Mouse (Mus musculus) liver, embryonic 13.5 days (tissue): ENCODE measurements around the gene Gm13695. TPM values are rescaled to one million over a fixed set of nuclear protein-coding genes. Genes with fewer than 3 reads are reported as not detected.
"Not testable (repeated sequence)": the region's sequence is repeated elsewhere in the genome, so short reads cannot be mapped to it uniquely, and the experiment has no call there.

Experiments
- ATAC-seq: fragments of 200-750 bp; cut with Nextera tagmentation; 2 replicates; pipeline ENCODE4 v1.8.0; 2017; ENCODE audit warnings: low read depth, mild to moderate bottlenecking, moderate number of reproducible peaks, moderate library complexity
- DNase-seq: peaks from one replicate; pipeline ENCODE4 v3.0.0; 2022
- H3K27ac ChIP-seq: fragments of 300-500 bp; sonication (generic); 2 replicates; pipeline ENCODE4 v1.5.1; 2015; ENCODE audit warnings: moderate library complexity, mild to moderate bottlenecking, inconsistent platforms
- H3K27me3 ChIP-seq: fragments of 300-500 bp; sonication (generic); 2 replicates; pipeline ENCODE4 v1.6.1; 2015; ENCODE audit warnings: mild to moderate bottlenecking, inconsistent platforms
- H3K36me3 ChIP-seq: fragments of 300-500 bp; sonication (generic); 2 replicates; pipeline ENCODE4 v1.6.1; 2015; ENCODE audit warnings: mild to moderate bottlenecking, inconsistent platforms
- H3K4me1 ChIP-seq: fragments of 300-500 bp; sonication (generic); replicated peaks from 2 replicates; pipeline ENCODE4 v1.6.1; 2015; ENCODE audit warnings: inconsistent platforms
- H3K4me2 ChIP-seq: fragments of 300-500 bp; sonication (generic); 2 replicates; pipeline ENCODE4 v1.6.1; 2015; ENCODE audit warnings: inconsistent platforms, mild to moderate bottlenecking, moderate library complexity
- H3K4me3 ChIP-seq: fragments of 300-500 bp; sonication (generic); replicated peaks from 2 replicates; pipeline ENCODE4 v1.5.1; 2015; ENCODE audit warnings: mild to moderate bottlenecking, inconsistent platforms
- H3K9ac ChIP-seq: fragments of 300-500 bp; sonication (generic); 2 replicates; pipeline ENCODE4 v1.6.1; 2015; ENCODE audit warnings: mild to moderate bottlenecking, inconsistent platforms
- H3K9me3 ChIP-seq: fragments of 300-500 bp; sonication (generic); replicated peaks from 2 replicates; pipeline ENCODE4 v1.6.1; 2016; ENCODE audit warnings: inconsistent platforms
- WGBS: fragments of 180-500 bp; shearing (Covaris S2); methylation state at CpG from one replicate; pipeline ENCODE4 v1.1.7; 2015; ENCODE audit not compliant: insufficient replicate concordance; 5-methylcytosine and 5-hydroxymethylcytosine counted together
- polyA plus RNA-seq: library from polyadenylated mRNA; unstranded; fragments of >200 nt; fragmentation: Nextera tagmentation; extraction: Ambion mirVana; gene quantifications from 2 replicates; pipeline ENCODE4 v1.2.1, GENCODE M21; 2015

Gene Gm13695
- polyA plus RNA-seq, 1 experiment from 2014 or later, result not detected

GRCm38 (mm10) chr2:83993639-83994255 is 26.6 kb downstream of the Gm13695 start:
- H3K9me3 ChIP-seq, H3K27me3 ChIP-seq, H3K4me1 ChIP-seq, H3K36me3 ChIP-seq, H3K9ac ChIP-seq, ATAC-seq, DNase-seq, H3K4me3 ChIP-seq, H3K27ac ChIP-seq: not testable (repeated sequence)
- H3K4me2 ChIP-seq, result peak overlapping the region; percentile 5; the same call in 1 of the 2 replicates
- WGBS, result 10% methylated on average over 8 of the region's 9 CpGs

- not testable (repeated sequence) for H3K9ac ChIP-seq, DNase-seq, H3K9me3 ChIP-seq, H3K4me2 ChIP-seq, H3K36me3 ChIP-seq, H3K4me3 ChIP-seq, H3K27ac ChIP-seq, H3K27me3 ChIP-seq, ATAC-seq, H3K4me1 ChIP-seq
- WGBS, result 60% methylated on average over 2 of the region's 3 CpGs
These were observed 27.4 kb downstream of the Gm13695 start for GRCm38 (mm10) chr2:83994526-83994925.

GRCm38 (mm10) chr2:84008913-84009312 is 41.8 kb downstream of the Gm13695 start:
- no peak for ATAC-seq
- 57% methylated on average over 1 of the region's 1 CpGs for WGBS
- H3K27ac ChIP-seq, result no peak overlapping the region

GRCm38 (mm10) chr2:84009818-84010217 is 42.7 kb downstream of the Gm13695 start:
- Histone ChIP-seq H3K36me3 (no peaks in the 10 kb centered on the region), H3K27ac (no peak overlapping the region), H3K4me1 (peaks cover 12% of the 10 kb centered on the region), H3K4me3 (no peak overlapping the region), H3K4me2 (no peak overlapping the region), H3K9ac (no peak overlapping the region), H3K9me3 (no peaks in the 10 kb centered on the region), H3K27me3 (no peaks in the 10 kb centered on the region)
- 10% methylated on average over 3 of the region's 3 CpGs for WGBS
- no peak for DNase-seq
- ATAC-seq, result 0 out of 2 replicates have a peak, but pooled peaks have one; percentile 57

More at GRCm38 (mm10) chr2:84008913-84009312, 41.8 kb downstream of the Gm13695 start:
- Histone ChIP-seq H3K36me3 (no peaks in the 10 kb centered on the region), H3K27me3 (no peaks in the 10 kb centered on the region), H3K9ac (no peak overlapping the region), H3K4me2 (no peak overlapping the region), H3K4me3 (no peak overlapping the region), H3K9me3 (no peaks in the 10 kb centered on the region), H3K4me1 (peaks cover 12% of the 10 kb centered on the region)
- no peak for DNase-seq

GRCm38 (mm10) chr2:84014572-84014971 is 47.5 kb downstream of the Gm13695 start:
- Histone ChIP-seq H3K4me3 (no peak overlapping the region), H3K9ac (no peak overlapping the region), H3K27me3 (no peaks in the 10 kb centered on the region), H3K36me3 (no peaks in the 10 kb centered on the region), H3K9me3 (no peaks in the 10 kb centered on the region), H3K4me2 (no peak overlapping the region), H3K4me1 (peaks cover 24% of the 10 kb centered on the region), H3K27ac (no peak overlapping the region)
- ATAC-seq, result no peak
- WGBS, result 60% methylated on average over 6 of the region's 6 CpGs
- no peak for DNase-seq

- not testable (repeated sequence) for H3K9ac ChIP-seq, H3K4me2 ChIP-seq, H3K27me3 ChIP-seq, H3K36me3 ChIP-seq, H3K4me3 ChIP-seq, H3K9me3 ChIP-seq, H3K27ac ChIP-seq, ATAC-seq, DNase-seq
- 63% methylated on average over 5 of the region's 5 CpGs for WGBS
- H3K4me1 ChIP-seq, result peaks cover 20% of the 10 kb centered on the region
These were observed 49.2 kb downstream of the Gm13695 start for GRCm38 (mm10) chr2:84016291-84016690.

- Histone ChIP-seq H3K4me1 (peaks cover 23% of the 10 kb centered on the region), H3K27ac (no peak overlapping the region), H3K9me3 (no peaks in the 10 kb centered on the region), H3K4me2 (no peak overlapping the region), H3K9ac (no peak overlapping the region), H3K4me3 (no peak overlapping the region), H3K36me3 (no peaks in the 10 kb centered on the region), H3K27me3 (no peaks in the 10 kb centered on the region)
- 41% methylated on average over 3 of the region's 3 CpGs for WGBS
- ATAC-seq, result no peak; the same call in 1 of the 2 replicates
- DNase-seq, result no peak
These were observed 51.2 kb downstream of the Gm13695 start for GRCm38 (mm10) chr2:84018330-84018729.

Other genes with a start within 250 kb of the Gm13695 start
- gene Itgav, start 242.9 kb upstream of the Gm13695 start, polyA plus RNA-seq, result 13.9 and 18.1 TPM in 2 replicates
- gene Fam171b, start 154.7 kb upstream of the Gm13695 start, polyA plus RNA-seq, result 0.32 and 0.59 TPM in 2 replicates
- not detected in 2 replicates for gene Zswim2, start 26.1 kb upstream of the Gm13695 start, polyA plus RNA-seq
- gene Gm13698, start 11.6 kb upstream of the Gm13695 start, polyA plus RNA-seq, result not detected in 2 replicates
- gene Gm13693, start 5.8 kb upstream of the Gm13695 start, polyA plus RNA-seq, result not detected in 2 replicates
- gene Gm13696, start 5.8 kb downstream of the Gm13695 start, polyA plus RNA-seq, result not detected in 2 replicates
- gene Gm13694, start 11.6 kb downstream of the Gm13695 start, polyA plus RNA-seq, result not detected in 2 replicates
- not detected in 2 replicates for gene Gm13697, start 17.4 kb downstream of the Gm13695 start, polyA plus RNA-seq
- not detected in 2 replicates for gene Gm13691, start 23.2 kb downstream of the Gm13695 start, polyA plus RNA-seq